Mouse (Mus musculus): ENCODE measurements around the gene Tnfrsf19.

- TF ChIP-seq CTCF (IDR thresholded peaks at IDR 0.05; ENCODE audit: control insufficient read depth, insufficient read depth, insufficient replicate concordance, low read depth, low read length) (no peak), POLR2A (IDR thresholded peaks at IDR 0.05; ENCODE audit: control insufficient read depth, low read depth, low read length) (no peak)
Measured at GRCm38 (mm10) chr14:61022383-61022782, 23.9 kb downstream of the Tnfrsf19 start.
